Mouse (Mus musculus) v-Abl transformed pro-B cells (cell line): ENCODE data around the gene Serpina3m.
"Not testable (repeated sequence)": the region's sequence is repeated elsewhere in the genome, so short reads cannot be mapped to it uniquely, and the experiment has no call there.

Experiments
- in situ Hi-C, 2 experiments: fragments of 400-800 bp; cut with MboI; formaldehyde crosslinking; loops; one replicate each; pipeline ENCODE4 v1.15.1; 2025; ENCODE audit not compliant: unreplicated experiment in 2 of 2

The Serpina3m gene

DNA sequence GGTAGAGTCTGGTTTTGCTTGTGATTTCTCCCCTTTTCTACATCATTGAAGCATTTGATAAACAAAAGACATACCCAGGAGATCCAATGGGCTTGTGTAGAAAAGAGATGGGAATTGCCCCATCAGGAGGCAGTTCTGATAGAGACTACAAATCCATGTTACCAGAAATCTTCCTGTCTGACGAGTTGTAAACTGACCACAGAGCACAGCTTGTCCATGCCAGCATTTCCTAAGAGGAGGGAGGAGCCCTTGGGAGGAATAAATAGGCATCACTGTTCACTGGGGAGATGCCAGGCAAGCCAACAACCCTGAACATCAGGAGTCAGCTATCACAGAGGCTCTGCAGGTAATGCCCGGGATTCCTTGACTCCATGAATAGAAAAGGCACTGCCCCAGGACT, 48.6 kb downstream of the Serpina3m start:
- in situ Hi-C loops = not testable (repeated sequence)

DNA sequence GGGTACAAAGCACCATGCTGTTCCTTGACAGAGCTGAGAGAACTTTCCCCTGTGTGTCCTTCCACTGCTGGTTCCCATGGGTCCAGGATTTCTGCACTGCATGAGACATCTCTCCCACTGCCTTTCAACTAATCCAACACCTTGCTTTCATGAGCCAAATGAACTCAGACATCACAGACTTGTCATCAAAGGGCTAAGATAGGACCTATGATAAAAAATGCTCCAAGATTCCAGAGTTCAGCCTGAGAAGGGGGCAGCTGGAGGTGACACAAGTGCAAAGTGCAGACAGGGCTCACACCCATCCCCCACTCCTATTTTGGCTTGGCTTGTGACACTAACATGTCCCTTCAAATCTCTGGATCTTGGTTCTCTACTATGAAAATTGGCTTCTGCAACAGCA, 50.2 kb downstream of the Serpina3m start:
- in situ Hi-C loops = no loop called here

GRCm38 (mm10) chr12:104391057-104391456, 52.8 kb downstream of the Serpina3m start:
- in situ Hi-C loops = not testable (repeated sequence)

DNA sequence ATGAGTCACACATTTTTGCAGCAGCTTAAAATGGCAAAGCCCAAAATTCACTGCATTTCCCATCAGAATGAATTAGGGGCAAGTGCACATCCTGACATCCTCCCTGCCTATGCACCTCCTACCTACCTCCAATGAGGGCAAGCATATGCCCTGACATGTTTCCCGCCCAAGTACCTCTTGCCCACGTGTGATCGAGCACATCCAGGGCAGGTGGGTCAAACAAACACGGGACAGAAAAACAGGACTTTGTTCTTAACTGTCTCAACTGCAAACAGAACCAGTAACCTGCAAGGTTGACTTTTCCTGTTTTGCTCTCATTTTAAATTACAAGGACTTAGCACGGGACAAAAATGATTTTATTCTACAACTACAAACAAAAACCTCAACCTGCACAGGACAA, 65.7 kb downstream of the Serpina3m start:
- in situ Hi-C loops = loop anchor here in 1 of 2 experiments (25.0 kb wide), 1 partner anchor 867 kb away; the partner anchor contains the start of gene Ppp4r4

DNA sequence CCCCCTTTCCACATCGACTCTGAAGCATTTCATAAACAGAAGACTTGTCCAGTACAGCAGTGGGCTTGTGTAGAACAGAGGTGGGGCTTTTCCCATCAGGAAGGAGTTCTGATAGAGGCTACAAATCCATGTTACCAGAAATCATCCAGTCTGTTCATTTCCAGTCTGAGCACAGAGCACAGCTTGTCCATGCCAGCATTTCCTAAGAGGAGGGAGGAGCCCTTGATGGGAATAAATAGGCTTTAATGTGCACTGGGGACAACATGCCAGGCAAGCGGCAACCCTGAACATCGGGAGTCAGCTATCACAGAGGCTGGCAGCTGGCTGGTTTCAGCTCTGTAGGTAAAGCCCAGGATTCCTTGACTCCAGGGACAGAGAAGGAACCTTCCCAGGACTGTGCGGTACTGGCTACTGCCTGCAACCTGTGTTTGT, 68.2 kb downstream of the Serpina3m start, which contains the start of gene Serpina3n:
Gene Serpina3n (plus strand): TSS at position 276 of the 432 bp plus-strand sequence.
- in situ Hi-C loops = loop anchor here in 1 of 2 experiments (25.0 kb wide), 1 partner anchor 869 kb away; the partner anchor contains the start of gene Ppp4r4

DNA sequence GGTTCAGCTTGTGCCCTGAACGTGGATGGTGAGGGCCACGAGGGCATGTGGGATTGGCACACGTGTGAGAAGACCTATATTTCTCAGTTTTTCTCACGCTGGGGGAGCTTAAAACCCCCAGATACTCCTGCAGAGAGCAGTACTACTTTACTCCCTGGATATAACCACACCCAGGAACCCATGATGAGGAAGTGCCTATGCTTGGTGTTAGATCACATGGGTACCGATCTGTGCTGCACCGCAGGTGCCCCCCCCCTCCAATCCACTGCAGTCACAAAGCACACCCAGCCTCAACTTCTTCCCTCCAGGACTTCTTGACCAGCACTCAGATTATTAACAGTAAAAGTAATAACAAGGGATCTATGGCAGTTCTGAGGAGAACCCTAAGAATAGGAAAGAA, 74.2 kb downstream of the Serpina3m start:
- in situ Hi-C loops = loop anchor here in 1 of 2 experiments (10.0 to 25.0 kb wide), 2 partner anchors 418 to 875 kb away; partner anchors contain the start of gene Ppp4r4

- in situ Hi-C loops = loop anchor here in 1 of 2 experiments (10.0 to 25.0 kb wide), 2 partner anchors 420 to 877 kb away; partner anchors contain the start of gene Ppp4r4
Measured at GRCm38 (mm10) chr12:104414576-104414975, 76.3 kb downstream of the Serpina3m start.

DNA sequence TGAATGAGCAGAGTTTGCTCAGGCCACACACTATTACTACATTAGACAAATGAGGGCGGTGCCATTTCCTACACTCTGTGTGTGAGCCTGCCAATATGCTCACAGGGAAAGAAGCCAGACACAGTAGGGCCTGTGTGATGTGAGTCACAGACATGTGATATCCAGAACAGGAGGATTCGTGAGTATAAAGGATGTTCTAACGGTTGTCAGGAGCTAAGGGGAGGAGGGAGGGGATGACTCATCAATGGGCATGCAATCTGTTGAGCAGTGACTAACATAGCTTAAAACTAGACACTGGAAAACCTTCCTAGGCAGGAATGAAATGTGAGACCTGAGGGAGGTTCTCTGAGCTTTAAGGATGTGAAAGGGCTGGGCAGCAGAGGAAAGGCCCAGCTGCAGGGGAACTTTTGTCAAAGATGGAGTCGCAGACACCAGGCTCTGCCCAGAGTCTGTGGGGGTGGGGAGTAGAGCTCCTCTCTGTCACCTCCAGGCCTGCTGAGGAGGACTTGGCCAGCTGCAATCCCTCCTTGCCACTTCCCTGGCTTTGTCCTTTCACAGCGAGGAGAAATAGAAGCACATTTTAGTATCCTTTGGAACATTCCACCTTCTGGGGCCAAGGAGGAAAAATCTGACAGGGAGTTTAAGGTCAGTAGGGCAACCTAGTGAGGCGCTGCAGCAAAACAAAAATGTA, 77.5 kb downstream of the Serpina3m start:
- in situ Hi-C loops = loop anchor here in 1 of 2 experiments (10.0 to 25.0 kb wide), 2 partner anchors 421 to 878 kb away; partner anchors contain the start of gene Ppp4r4

- in situ Hi-C loops = loop anchor here in 1 of 2 experiments (10.0 to 25.0 kb wide), 2 partner anchors 424 to 881 kb away; partner anchors contain the start of gene Ppp4r4
Measured at GRCm38 (mm10) chr12:104418340-104419135, 80.3 kb downstream of the Serpina3m start.

GRCm38 (mm10) chr12:104419136-104419462, 80.8 kb downstream of the Serpina3m start:
- in situ Hi-C loops = loop anchor here in 1 of 2 experiments (10.0 to 25.0 kb wide), 2 partner anchors 424 to 882 kb away; partner anchors contain the start of gene Ppp4r4

DNA sequence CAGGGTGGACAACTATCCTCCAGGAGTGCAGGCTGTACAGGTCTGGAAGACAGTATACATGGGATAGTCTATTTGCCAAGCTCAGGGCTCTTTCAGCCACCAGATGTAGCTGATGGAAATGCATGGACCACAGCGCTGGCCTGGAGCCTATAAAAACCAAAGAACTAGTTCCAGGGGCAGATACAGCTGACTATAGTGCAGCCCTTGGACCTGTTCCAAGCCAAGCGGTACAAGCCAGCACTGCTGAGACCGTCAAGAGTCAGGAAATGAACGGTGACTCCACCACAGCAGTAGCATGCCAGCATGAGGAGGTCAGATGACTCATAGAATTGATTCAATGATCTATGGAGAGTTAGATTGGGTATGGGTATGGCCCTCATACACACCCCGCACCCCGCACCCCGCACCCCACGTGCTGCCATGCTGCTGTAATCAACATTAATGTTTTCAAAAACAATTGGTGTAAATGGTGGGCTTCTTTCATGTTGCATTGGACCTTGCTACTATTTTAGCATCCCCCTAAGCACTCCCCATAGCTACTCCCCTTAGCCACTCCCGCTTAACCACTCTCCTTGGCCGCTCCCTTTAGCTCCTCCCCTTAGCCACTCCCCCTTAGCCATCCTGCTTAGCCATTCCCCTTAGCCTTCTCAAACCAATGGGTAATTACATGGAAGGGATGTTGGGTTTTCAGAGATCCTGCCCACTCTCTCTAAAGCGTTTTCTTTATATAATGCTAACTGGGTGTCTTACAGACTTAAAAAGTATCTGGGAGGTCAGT, 84.5 kb downstream of the Serpina3m start:
- in situ Hi-C loops = loop anchor here in 1 of 2 experiments (25.0 kb wide), 1 partner anchor 886 kb away; the partner anchor contains the start of gene Ppp4r4

GRCm38 (mm10) chr12:104425591-104425990, 87.3 kb downstream of the Serpina3m start:
- in situ Hi-C loops = loop anchor here in 1 of 2 experiments (25.0 kb wide), 1 partner anchor 637 kb away; no protein-coding TSS in a partner anchor

- in situ Hi-C loops = loop anchor here in 1 of 2 experiments (25.0 kb wide), 1 partner anchor 635 kb away; no protein-coding TSS in a partner anchor
Measured at GRCm38 (mm10) chr12:104426915-104427314, 88.6 kb downstream of the Serpina3m start.

- in situ Hi-C loops = loop anchor here in 1 of 2 experiments (25.0 kb wide), 1 partner anchor 631 kb away; no protein-coding TSS in a partner anchor
Measured at GRCm38 (mm10) chr12:104431359-104431758, 93.1 kb downstream of the Serpina3m start.

DNA sequence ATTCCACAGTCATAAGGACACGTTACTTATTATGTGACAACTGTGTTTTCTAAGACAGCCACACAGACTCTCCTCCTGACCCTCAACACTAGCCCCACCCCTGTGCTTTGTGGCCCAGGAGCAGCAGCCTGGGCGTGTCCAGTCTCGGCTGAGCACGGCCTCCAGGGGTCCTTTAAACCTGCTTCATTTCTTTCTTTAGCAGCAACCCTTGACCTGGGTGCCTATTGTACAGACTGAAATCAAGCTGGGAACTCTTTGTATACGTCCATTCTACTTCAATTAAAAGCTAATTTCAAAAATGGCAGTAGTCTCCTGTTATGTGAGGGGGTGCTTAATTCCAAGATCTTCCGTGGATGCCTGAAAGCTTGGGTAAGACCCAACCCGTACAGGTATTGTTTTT, 94.9 kb downstream of the Serpina3m start:
- in situ Hi-C loops = loop anchor here in 1 of 2 experiments (25.0 kb wide), 1 partner anchor 629 kb away; no protein-coding TSS in a partner anchor

DNA sequence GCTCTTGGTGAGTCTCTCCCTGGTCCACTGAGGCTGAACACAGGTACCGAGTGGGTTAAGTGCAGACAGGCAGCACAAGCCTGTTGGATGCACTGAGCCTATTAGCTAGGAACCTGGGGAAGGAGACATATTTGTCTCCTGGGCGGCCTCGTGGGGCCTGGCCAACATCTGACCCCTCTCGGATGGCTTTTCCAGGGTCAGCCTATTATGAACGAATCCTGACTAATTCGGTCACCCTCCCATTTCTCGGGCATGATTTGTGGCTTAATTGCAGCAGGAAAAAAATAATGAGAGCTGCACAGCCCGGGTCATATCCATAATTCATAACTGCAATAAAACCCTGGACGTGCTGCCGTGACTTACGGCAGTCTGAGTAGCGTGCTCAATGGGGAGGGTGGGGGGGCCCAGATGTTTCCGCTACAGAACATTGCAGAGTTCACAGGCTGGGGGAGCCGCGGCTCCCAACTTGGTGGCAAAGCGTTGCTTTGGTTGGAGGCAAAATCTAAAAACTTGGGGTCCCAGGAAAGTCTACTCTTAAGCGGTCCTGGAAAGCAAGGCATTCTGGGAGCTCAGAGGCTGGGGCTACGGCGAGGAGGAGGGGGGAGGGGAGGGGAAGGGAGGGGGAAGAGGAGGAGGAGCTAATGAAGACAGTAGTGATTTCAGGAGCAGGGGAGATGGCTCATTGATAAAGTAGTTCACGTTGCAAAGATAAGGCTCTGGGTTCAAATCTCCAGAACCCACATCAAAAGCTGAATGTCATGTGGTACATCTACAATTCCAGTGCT, 95.9 kb downstream of the Serpina3m start:
- in situ Hi-C loops = loop anchor here in 1 of 2 experiments (25.0 kb wide), 1 partner anchor 628 kb away; no protein-coding TSS in a partner anchor

DNA sequence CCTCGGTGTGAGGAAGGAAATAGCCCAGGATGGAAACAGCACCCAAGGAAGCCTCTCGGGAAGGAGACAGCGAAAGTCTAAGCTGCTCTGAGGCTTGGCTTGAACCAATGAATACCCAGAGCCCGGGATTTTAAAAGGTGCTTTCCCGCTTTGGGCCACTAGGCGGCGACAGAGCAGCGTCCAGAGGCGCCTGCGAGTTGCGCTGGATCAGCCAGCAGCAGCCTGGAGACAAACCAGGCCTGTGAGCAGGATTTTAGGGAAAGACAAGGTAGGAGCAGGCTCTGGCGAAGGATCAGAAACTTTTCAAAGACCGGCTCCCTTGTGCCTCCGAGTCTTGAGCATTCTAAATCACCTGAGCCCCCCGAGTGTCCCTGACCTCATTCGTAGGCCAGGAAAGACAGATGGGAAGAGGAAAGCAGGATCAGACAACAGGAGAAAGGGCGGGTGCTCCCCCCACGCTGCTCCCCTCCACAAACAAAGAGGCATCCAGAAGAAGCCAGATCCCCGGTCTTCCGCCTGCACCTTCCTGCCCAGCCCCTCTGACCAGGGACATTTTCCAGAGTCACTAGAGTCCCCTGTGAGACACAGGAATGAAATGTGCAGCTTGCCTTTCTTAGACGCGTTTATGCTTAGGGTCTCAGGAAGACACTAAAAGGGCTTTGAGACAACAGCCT, 101.9 kb downstream of the Serpina3m start:
- in situ Hi-C loops = loop anchor here in 1 of 2 experiments (5.0 to 25.0 kb wide), 2 partner anchors 497 to 622 kb away; no protein-coding TSS in a partner anchor

DNA sequence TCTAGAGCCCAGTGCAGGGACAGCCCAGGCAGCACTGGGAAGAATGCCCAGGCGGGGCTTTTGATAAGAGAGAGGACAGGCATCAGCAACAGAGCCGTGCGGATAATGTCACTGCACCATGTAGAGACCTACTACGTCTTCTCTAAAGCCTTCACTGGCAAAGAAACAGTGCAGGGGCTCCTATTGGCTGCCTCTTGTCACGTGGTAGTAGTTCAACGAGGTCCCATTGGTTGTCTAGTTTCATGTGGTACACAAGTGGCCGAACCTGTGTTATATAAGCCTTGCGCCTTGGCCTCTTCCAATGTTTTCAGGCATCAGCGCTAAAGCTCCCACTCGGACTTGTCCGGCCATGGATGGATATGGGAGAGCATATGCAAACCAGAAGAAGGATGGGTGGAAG, 105.4 kb downstream of the Serpina3m start:
- in situ Hi-C loops = loop anchor here in 1 of 2 experiments (5.0 to 25.0 kb wide), 2 partner anchors 494 to 619 kb away; no protein-coding TSS in a partner anchor
